Mouse (Mus musculus): ENCODE measurements around the gene Gm3402. TPM values are rescaled to one million over a fixed set of nuclear protein-coding genes. Genes with fewer than 3 reads are reported as not detected.
"Not testable (repeated sequence)": the region's sequence is repeated elsewhere in the genome, so short reads cannot be mapped to it uniquely, and the experiment has no call there.

The Gm3402 gene
- polyA plus RNA-seq (2012; rRNA removed), result not detected in 2 replicates

- not testable (repeated sequence) for H3K4me1 ChIP-seq (ENCODE audit: control insufficient read depth, insufficient read depth, low read length); H3K4me3 ChIP-seq (ENCODE audit: insufficient read depth, low read length); H3K27ac ChIP-seq (ENCODE audit: insufficient read depth, low read length)
Observed at GRCm38 (mm10) chr5:146513823-146514222, at the start of gene Gm3402. Gene Gm3402 (plus strand): TSS chr5:146514123.

- Histone ChIP-seq H3K4me3 (ENCODE audit: insufficient read depth, low read length) (no peak overlapping the region), H3K4me1 (ENCODE audit: control insufficient read depth, insufficient read depth, low read length) (peaks cover under 1% of the 10 kb centered on the region; the same call in 1 of the 2 replicates), H3K27ac (ENCODE audit: insufficient read depth, low read length) (no peak overlapping the region)
- no peak for TF ChIP-seq CTCF (IDR thresholded peaks at IDR 0.05; ENCODE audit: extremely low read depth, insufficient read depth, low read length)
Observed at GRCm38 (mm10) chr5:146466663-146467062, 47.3 kb upstream of the Gm3402 start.

- TF ChIP-seq CTCF (IDR thresholded peaks at IDR 0.05; ENCODE audit: extremely low read depth, insufficient read depth, low read length) (no peak), POLR2A (IDR thresholded peaks at IDR 0.05; ENCODE audit: extremely low read depth, insufficient read depth, low read length) (no peak)
- Histone ChIP-seq H3K27ac (ENCODE audit: insufficient read depth, low read length) (no peak overlapping the region), H3K4me3 (ENCODE audit: insufficient read depth, low read length) (no peak overlapping the region), H3K4me1 (ENCODE audit: control insufficient read depth, insufficient read depth, low read length) (peaks cover 2% of the 10 kb centered on the region; the same call in 1 of the 2 replicates)
Observed at GRCm38 (mm10) chr5:146468311-146468710, 45.6 kb upstream of the Gm3402 start.

- H3K4me3 ChIP-seq (ENCODE audit: insufficient read depth, low read length), result no peak overlapping the region
- H3K4me1 ChIP-seq (ENCODE audit: control insufficient read depth, insufficient read depth, low read length), result peaks cover 2% of the 10 kb centered on the region; the same call in 1 of the 2 replicates
- H3K27ac ChIP-seq (ENCODE audit: insufficient read depth, low read length), result no peak overlapping the region
- no peak for TF ChIP-seq POLR2A (IDR thresholded peaks at IDR 0.05; ENCODE audit: extremely low read depth, insufficient read depth, low read length)
- TF ChIP-seq CTCF (IDR thresholded peaks at IDR 0.05; ENCODE audit: extremely low read depth, insufficient read depth, low read length), result no peak
Observed at GRCm38 (mm10) chr5:146470821-146471220, 43.1 kb upstream of the Gm3402 start.

GRCm38 (mm10) chr5:146471311-146471710, 42.6 kb upstream of the Gm3402 start:
- no peak overlapping the region for H3K27ac ChIP-seq (ENCODE audit: insufficient read depth, low read length)
- TF ChIP-seq CTCF (IDR thresholded peaks at IDR 0.05; ENCODE audit: extremely low read depth, insufficient read depth, low read length) (no peak), POLR2A (IDR thresholded peaks at IDR 0.05; ENCODE audit: extremely low read depth, insufficient read depth, low read length) (no peak)
- peaks cover 2% of the 10 kb centered on the region; the same call in 1 of the 2 replicates for H3K4me1 ChIP-seq (ENCODE audit: control insufficient read depth, insufficient read depth, low read length)
- no peak overlapping the region for H3K4me3 ChIP-seq (ENCODE audit: insufficient read depth, low read length)

GRCm38 (mm10) chr5:146471821-146472220, 42.1 kb upstream of the Gm3402 start:
- H3K4me1 ChIP-seq (ENCODE audit: control insufficient read depth, insufficient read depth, low read length), result peaks cover 2% of the 10 kb centered on the region; the same call in 1 of the 2 replicates
- TF ChIP-seq CTCF (IDR thresholded peaks at IDR 0.05; ENCODE audit: extremely low read depth, insufficient read depth, low read length) (no peak), POLR2A (IDR thresholded peaks at IDR 0.05; ENCODE audit: extremely low read depth, insufficient read depth, low read length) (no peak)
- H3K4me3 ChIP-seq (ENCODE audit: insufficient read depth, low read length), result no peak overlapping the region
- H3K27ac ChIP-seq (ENCODE audit: insufficient read depth, low read length), result no peak overlapping the region

- H3K27ac ChIP-seq (ENCODE audit: insufficient read depth, low read length); H3K4me3 ChIP-seq (ENCODE audit: insufficient read depth, low read length); H3K4me1 ChIP-seq (ENCODE audit: control insufficient read depth, insufficient read depth, low read length): not testable (repeated sequence)
- peak; percentile 41; the same call in 1 of the 2 replicates for TF ChIP-seq CTCF (IDR thresholded peaks at IDR 0.05; ENCODE audit: extremely low read depth, insufficient read depth, low read length)
Observed at GRCm38 (mm10) chr5:146479564-146479963, 34.4 kb upstream of the Gm3402 start.

GRCm38 (mm10) chr5:146481665-146482064, 32.3 kb upstream of the Gm3402 start, which contains the start of gene Gm6408:
Gene Gm6408 (plus strand): TSS chr5:146481965.
- H3K4me1 ChIP-seq (ENCODE audit: control insufficient read depth, insufficient read depth, low read length); H3K27ac ChIP-seq (ENCODE audit: insufficient read depth, low read length); H3K4me3 ChIP-seq (ENCODE audit: insufficient read depth, low read length): not testable (repeated sequence)

- not testable (repeated sequence) for H3K4me3 ChIP-seq (ENCODE audit: insufficient read depth, low read length); H3K4me1 ChIP-seq (ENCODE audit: control insufficient read depth, insufficient read depth, low read length); H3K27ac ChIP-seq (ENCODE audit: insufficient read depth, low read length)
Observed at GRCm38 (mm10) chr5:146488959-146489358, 25.0 kb upstream of the Gm3402 start.

- H3K27ac ChIP-seq (ENCODE audit: insufficient read depth, low read length); H3K4me3 ChIP-seq (ENCODE audit: insufficient read depth, low read length); H3K4me1 ChIP-seq (ENCODE audit: control insufficient read depth, insufficient read depth, low read length): not testable (repeated sequence)
Observed at GRCm38 (mm10) chr5:146491063-146491462, 22.9 kb upstream of the Gm3402 start, which contains the start of gene Gm6370. Gene Gm6370 (plus strand): TSS chr5:146491363.

GRCm38 (mm10) chr5:146502099-146502498, 11.8 kb upstream of the Gm3402 start, which contains the start of gene 4930449I24Rik:
Gene 4930449I24Rik (plus strand): TSS chr5:146502399.
- H3K4me1 ChIP-seq (ENCODE audit: control insufficient read depth, insufficient read depth, low read length); H3K27ac ChIP-seq (ENCODE audit: insufficient read depth, low read length); H3K4me3 ChIP-seq (ENCODE audit: insufficient read depth, low read length): not testable (repeated sequence)

- not testable (repeated sequence) for H3K4me3 ChIP-seq (ENCODE audit: insufficient read depth, low read length); H3K4me1 ChIP-seq (ENCODE audit: control insufficient read depth, insufficient read depth, low read length); H3K27ac ChIP-seq (ENCODE audit: insufficient read depth, low read length)
Observed at GRCm38 (mm10) chr5:146525501-146525900, 11.6 kb downstream of the Gm3402 start, which contains the start of gene Gm3404. Gene Gm3404 (plus strand): TSS chr5:146525801.

GRCm38 (mm10) chr5:146537347-146537746, 23.4 kb downstream of the Gm3402 start, which contains the start of gene Gm3409:
Gene Gm3409 (plus strand): TSS chr5:146537647.
- not testable (repeated sequence) for H3K27ac ChIP-seq (ENCODE audit: insufficient read depth, low read length); H3K4me3 ChIP-seq (ENCODE audit: insufficient read depth, low read length); H3K4me1 ChIP-seq (ENCODE audit: control insufficient read depth, insufficient read depth, low read length)

GRCm38 (mm10) chr5:146555836-146556235, 41.9 kb downstream of the Gm3402 start, which contains the start of gene Gm3415:
Gene Gm3415 (plus strand): TSS chr5:146556136.
- H3K27ac ChIP-seq (ENCODE audit: insufficient read depth, low read length); H3K4me1 ChIP-seq (ENCODE audit: control insufficient read depth, insufficient read depth, low read length); H3K4me3 ChIP-seq (ENCODE audit: insufficient read depth, low read length): not testable (repeated sequence)
